Comparison of ENCODE assay signal across 10 mouse cellular contexts in genomic region chr14:79521471-79522117, GRCm38 (mm10). TPM values are rescaled to one million over a fixed set of nuclear protein-coding genes. Genes with fewer than 3 reads are reported as not detected.
DNase-seq lines count a peak whose midpoint lies in the region; ATAC-seq and TF ChIP-seq lines count a peak whose summit lies in the region.
"Had no signal": no experiment of that assay in that cellular context is flagged by ENCODE, and none has a peak within 500 bp of the region (broad histone marks: within the 10 kb centered on the region; RNA-seq: fewer than 3 reads in every experiment).

No protein-coding gene starts in this region.

- TF ChIP-seq RAD21 in CH12.LX (IDR thresholded peaks at IDR 0.05; ENCODE audit: low read depth, low read length): no peak

- H3K4me1 ChIP-seq in kidney, embryonic 15.5 days: 0 out of 2 replicates have a peak, but pooled peaks cover 10% of the 10 kb centered on the region
- peaks cover 11 to 45% of the 10 kb centered on the region in 2 experiments for H3K4me1 ChIP-seq in CH12.LX (ENCODE audit: control insufficient read depth in 1 of 2, insufficient read depth in 2 of 2)
- H3K4me1 ChIP-seq in embryonic fibroblast, embryonic 13.5 days (ENCODE audit: control insufficient read depth, insufficient read depth, low read length): peaks cover 2% of the 10 kb centered on the region
- H3K4me1 ChIP-seq in forebrain, embryonic 12.5 days: no peaks in the 10 kb centered on the region

- no peaks in the 10 kb centered on the region for H3K27me3 ChIP-seq in kidney, embryonic 15.5 days
- no peaks in the 10 kb centered on the region for H3K27me3 ChIP-seq in CH12.LX (replicated peaks)
- no peaks in the 10 kb centered on the region for H3K27me3 ChIP-seq in forebrain, embryonic 12.5 days
- H3K27me3 ChIP-seq: embryonic facial prominence, embryonic 15.5 days; Patski had no signal

- H3K9me3 ChIP-seq in kidney, embryonic 15.5 days (replicated peaks): no peaks in the 10 kb centered on the region
- no peaks in the 10 kb centered on the region for H3K9me3 ChIP-seq in CH12.LX (replicated peaks; ENCODE audit: low read length)
- H3K9me3 ChIP-seq in forebrain, embryonic 12.5 days: no peaks in the 10 kb centered on the region
- H3K9me3 ChIP-seq: embryonic facial prominence, embryonic 15.5 days had no signal

- H3K36me3 ChIP-seq in kidney, embryonic 15.5 days: no peaks in the 10 kb centered on the region
- H3K36me3 ChIP-seq in CH12.LX (replicated peaks in 1 of 2; ENCODE audit: control insufficient read depth in 1 of 2, insufficient read depth in 1 of 2, low read length in 1 of 2): peaks cover 15 to 32% of the 10 kb centered on the region in 2 experiments
- no peaks in the 10 kb centered on the region for H3K36me3 ChIP-seq in forebrain, embryonic 12.5 days (replicated peaks)
- H3K36me3 ChIP-seq: embryonic facial prominence, embryonic 15.5 days had no signal

- peaks cover 87% of the 10 kb centered on the region for H3K79me2 ChIP-seq in CH12.LX (replicated peaks; ENCODE audit: control insufficient read depth, extremely low read depth, insufficient read depth, poor library complexity, severe bottlenecking)

- no peak for DNase-seq in kidney, postnatal 25 days
- DNase-seq in CH12.LX (ENCODE audit: extremely low read depth): no peak
- DNase-seq in left cerebral cortex, postnatal 36 days (ENCODE audit: low spot score in 2 of 2): no peak

- peak; percentile 76 for TF ChIP-seq EP300 in CH12.LX (IDR thresholded peaks at IDR 0.05; ENCODE audit: low read length)

- H3K4me3 ChIP-seq in kidney, embryonic 15.5 days (replicated peaks): no peak overlapping the region
- H3K4me3 ChIP-seq in CH12.LX (replicated peaks in 1 of 3; ENCODE audit: low read depth in 2 of 3, low read length in 2 of 3, poor library complexity in 1 of 3): peak overlapping the region in 2 of 3 experiments; percentile 21 to 32
- H3K4me3 ChIP-seq in embryonic fibroblast, embryonic 13.5 days (ENCODE audit: insufficient read depth, low read length): no peak overlapping the region
- H3K4me3 ChIP-seq in forebrain, embryonic 12.5 days (replicated peaks): no peak overlapping the region
- H3K4me3 ChIP-seq: embryonic facial prominence, embryonic 15.5 days had no signal

- dilution Hi-C loops in CH12.LX (cut with MboI; ENCODE audit: extremely low pct_ligation_motif_present, extremely low pct_unique_long_range_greater_than_20kb, low sequenced_read_pairs): no loop called here

- no peak; the same call in 1 of the 2 replicates for TF ChIP-seq POLR2A in CH12.LX (IDR thresholded peaks at IDR 0.05; ENCODE audit: low read depth, low read length)
- TF ChIP-seq POLR2A in embryonic fibroblast, embryonic 13.5 days (IDR thresholded peaks at IDR 0.05; ENCODE audit: low read depth, low read length): no peak

- intact Hi-C loops in left cerebral cortex, postnatal 36 days (cut with DNase I): no loop called here

- in situ Hi-C loops in CH12.LX (cut with MboI; ENCODE audit: low pct_ligation_motif_present, low pct_unique_long_range_greater_than_20kb, low sequenced_read_pairs): no loop called here

- no peak for ATAC-seq in kidney, embryonic 15.5 days (replicated peaks; ENCODE audit: low FRiP score)
- peak; percentile 26; the same call in 1 of the 2 replicates for ATAC-seq in megakaryocyte-erythroid progenitor cell, adult 5-6 weeks (replicated peaks; ENCODE audit: low FRiP score, low TSS enrichment, poor library complexity, severe bottlenecking)
- ATAC-seq in forebrain, embryonic 12.5 days (ENCODE audit: low FRiP score): no peak
- no peak for ATAC-seq in frontal cortex, adult (ENCODE audit: low TSS enrichment)
- ATAC-seq: Patski had no signal

- H3K27ac ChIP-seq in kidney, embryonic 15.5 days: peak overlapping the region; percentile 20; the same call in 1 of the 2 replicates
- H3K27ac ChIP-seq in CH12.LX (ENCODE audit: insufficient read depth, low read depth): peak overlapping the region; percentile 90
- 0 out of 2 replicates have a peak overlapping the region, but pooled peaks have one; percentile 22 for H3K27ac ChIP-seq in embryonic fibroblast, embryonic 13.5 days (ENCODE audit: insufficient read depth, low read length)
- no peak overlapping the region for H3K27ac ChIP-seq in forebrain, embryonic 12.5 days
- H3K27ac ChIP-seq: embryonic facial prominence, embryonic 15.5 days had no signal

- H3K4me2 ChIP-seq in kidney, embryonic 15.5 days: no peak overlapping the region
- peak overlapping the region; percentile 99 for H3K4me2 ChIP-seq in CH12.LX (ENCODE audit: insufficient read depth, low read depth, poor library complexity, severe bottlenecking)
- no peak overlapping the region for H3K4me2 ChIP-seq in forebrain, embryonic 12.5 days
- H3K4me2 ChIP-seq: embryonic facial prominence, embryonic 15.5 days had no signal

- no peak for TF ChIP-seq CTCF in CH12.LX (conservative IDR thresholded peaks at IDR 0.05 in 1 of 2, IDR thresholded peaks at IDR 0.05 in 1 of 2; ENCODE audit: low read depth in 2 of 2, low read length in 2 of 2)
- no peak for TF ChIP-seq CTCF in embryonic fibroblast, embryonic 13.5 days (IDR thresholded peaks at IDR 0.05; ENCODE audit: borderline replicate concordance, insufficient read depth, low read length)

- 65% methylated on average over 6 of the region's 6 CpGs for WGBS in kidney, embryonic 15.5 days
- WGBS in forebrain, embryonic 12.5 days: 86% methylated on average over 6 of the region's 6 CpGs

- no peak overlapping the region for H3K9ac ChIP-seq in kidney, embryonic 15.5 days
- H3K9ac ChIP-seq in CH12.LX (ENCODE audit: insufficient read depth, low read depth): peak overlapping the region; percentile 71
- H3K9ac ChIP-seq in forebrain, embryonic 12.5 days: no peak overlapping the region
- H3K9ac ChIP-seq: embryonic facial prominence, embryonic 15.5 days had no signal

TF ChIP-seq in CH12.LX, 34 proteins besides CTCF, POLR2A, EP300 and RAD21:
- no peak for TF ChIP-seq MAZ (IDR thresholded peaks at IDR 0.05; ENCODE audit: low read depth, low read length)
- no peak for TF ChIP-seq BHLHE40 (IDR thresholded peaks at IDR 0.05; ENCODE audit: low read depth, low read length)
- TF ChIP-seq SMC3 (IDR thresholded peaks at IDR 0.05; ENCODE audit: low read depth, low read length): no peak
- no peak for TF ChIP-seq PAX5 (IDR thresholded peaks at IDR 0.05; ENCODE audit: low read length)
- 0 out of 2 replicates have a peak, but pooled peaks have one; percentile 24 for TF ChIP-seq TBP (conservative IDR thresholded peaks at IDR 0.05; ENCODE audit: low read depth, low read length)
- no peak; the same call in 1 of the 2 replicates for TF ChIP-seq CHD1 (IDR thresholded peaks at IDR 0.05; ENCODE audit: low read depth, low read length)
- TF ChIP-seq ZMIZ1 (IDR thresholded peaks at IDR 0.05; ENCODE audit: low read depth, low read length): no peak
- no peak for TF ChIP-seq RCOR1 (conservative IDR thresholded peaks at IDR 0.05; ENCODE audit: low read depth, low read length)
- TF ChIP-seq HCFC1 (IDR thresholded peaks at IDR 0.05; ENCODE audit: low read depth, low read length): no peak
- no peak for TF ChIP-seq USF1 (IDR thresholded peaks at IDR 0.05; ENCODE audit: low read depth, low read length)
- TF ChIP-seq TCF12 (IDR thresholded peaks at IDR 0.05; ENCODE audit: low read depth, low read length): peak; percentile 59; the same call in 1 of the 2 replicates
- no peak for TF ChIP-seq ZNF384 (IDR thresholded peaks at IDR 0.05; ENCODE audit: low read depth, low read length)
- no peak for TF ChIP-seq GABPA (IDR thresholded peaks at IDR 0.05; ENCODE audit: insufficient replicate concordance, low read depth, low read length)
- no peak for TF ChIP-seq POLR2AphosphoS2 (IDR thresholded peaks at IDR 0.05; ENCODE audit: low read depth, low read length)

RNA-seq across cellular contexts. Expression of gene Wbp4, which starts 40.3 kb away (rescaled TPM):
- polyA plus RNA-seq in kidney, embryonic 15.5 days (2015; fragmentation: Nextera tagmentation; extraction: Ambion mirVana): 40.8 and 41.2 TPM in 2 replicates
- total RNA-seq in CH12.LX (2012; rRNA removed) (31.3 and 36.8 TPM in 2 replicates), CH12.LX (2014; rRNA removed) (36.2 and 39.9 TPM in 2 replicates)
- polyA plus RNA-seq in CH12.LX (2012; ENCODE audit: insufficient read length, low read depth): 68.5 and 69.4 TPM in 2 replicates
- polyA plus RNA-seq in embryonic fibroblast, embryonic 13.5 days (2011; ENCODE audit: insufficient read length, low read depth, missing spikeins): 43.9 and 54.1 TPM in 2 replicates
- total RNA-seq in megakaryocyte-erythroid progenitor cell, adult 5-6 weeks (2014; fragmentation: Nextera tagmentation): 26.9 and 33.8 TPM in 2 replicates
- 57.3 and 94.9 TPM in 2 replicates for total RNA-seq in megakaryocyte-erythroid progenitor cell, adult 5-6 weeks (2017)
- polyA plus RNA-seq in forebrain, embryonic 12.5 days (2016; fragmentation: Nextera tagmentation; extraction: Ambion mirVana): 55.9 and 56.7 TPM in 2 replicates
- total RNA-seq in left cerebral cortex, postnatal 36 days (2021): 10 to 100 TPM; 48.2 to 51.7 TPM

RNA-seq across cellular contexts. Expression of gene Elf1, which starts 40.6 kb away (rescaled TPM):
- polyA plus RNA-seq in kidney, embryonic 15.5 days (2015; fragmentation: Nextera tagmentation; extraction: Ambion mirVana): 13.7 and 14.7 TPM in 2 replicates
- total RNA-seq in CH12.LX (2012; rRNA removed) (37.1 and 41.2 TPM in 2 replicates), CH12.LX (2014; rRNA removed) (71.7 and 85.2 TPM in 2 replicates)
- 49.6 and 54.4 TPM in 2 replicates for polyA plus RNA-seq in CH12.LX (2012; ENCODE audit: insufficient read length, low read depth)
- polyA plus RNA-seq in embryonic fibroblast, embryonic 13.5 days (2011; ENCODE audit: insufficient read length, low read depth, missing spikeins): 27.8 and 31.1 TPM in 2 replicates
- 51.9 and 58.5 TPM in 2 replicates for total RNA-seq in megakaryocyte-erythroid progenitor cell, adult 5-6 weeks (2014; fragmentation: Nextera tagmentation)
- total RNA-seq in megakaryocyte-erythroid progenitor cell, adult 5-6 weeks (2017): 111 and 178 TPM in 2 replicates
- 5.7 and 6.2 TPM in 2 replicates for polyA plus RNA-seq in forebrain, embryonic 12.5 days (2016; fragmentation: Nextera tagmentation; extraction: Ambion mirVana)
- 1 to 10 TPM; 4.1 to 4.8 TPM for total RNA-seq in left cerebral cortex, postnatal 36 days (2021)

Comparison
In these comparisons a context has a peak if more than half of its experiments do, and no peak if none do; other contexts are left out.
1. H3K4me3 ChIP-seq: peak in CH12.LX (2 of 3); none in kidney, embryonic 15.5 days (single experiment), embryonic fibroblast, embryonic 13.5 days (single experiment) and forebrain, embryonic 12.5 days (single experiment).